Mouse (Mus musculus) CH12.LX (cell line): ENCODE data around the gene Ebf1.
A peak's percentile ranks its signal among the peaks of the same experiment; 100 is the strongest.

ENCODE experiments used
- CHD2 ChIP-seq: IDR thresholded peaks from 2 replicates; pipeline ENCODE4 v1.6.1; 2011; ENCODE audit warnings: low read length, improper control_type of control experiment
- CTCF ChIP-seq, 2 experiments: IDR thresholded peaks in 1 of 2; conservative IDR thresholded peaks in 1 of 2; 2 replicates each; pipeline ENCODE4 v1.5.1; 2011 to 2012; ENCODE audit warnings: low read depth in 2 of 2, low read length in 2 of 2, improper control_type of control experiment in 1 of 2, inconsistent platforms in 1 of 2, mild to moderate bottlenecking in 1 of 2, moderate library complexity in 1 of 2
- ELF1 ChIP-seq: IDR thresholded peaks from 2 replicates; pipeline ENCODE4 v1.6.1; 2014; ENCODE audit warnings: low read depth, mild to moderate bottlenecking, inconsistent platforms, low read length, improper control_type of control experiment
- EP300 ChIP-seq: IDR thresholded peaks from 2 replicates; pipeline ENCODE4 v1.6.1; 2011; ENCODE audit warnings: low read length, improper control_type of control experiment
- KAT2A ChIP-seq: IDR thresholded peaks from 2 replicates; pipeline ENCODE4 v1.6.1; 2012; ENCODE audit warnings: low read length, improper control_type of control experiment, inconsistent platforms; ENCODE audit not compliant: insufficient replicate concordance
- POLR2A ChIP-seq: IDR thresholded peaks from 2 replicates; pipeline ENCODE4 v1.6.1; 2011; ENCODE audit warnings: low read depth, mild to moderate bottlenecking, improper control_type of control experiment, low read length
- ZNF384 ChIP-seq: IDR thresholded peaks from 2 replicates; pipeline ENCODE4 v1.6.1; 2012; ENCODE audit warnings: low read depth, low read length, improper control_type of control experiment, inconsistent platforms

GRCm38 (mm10) chr11:44949140-44949539 lies 332.0 kb downstream of the Ebf1 start:
- TF ChIP-seq ZNF384 (no peak), POLR2A (no peak), ELF1 (no peak), EP300 (peak; percentile 85), CTCF (conservative IDR thresholded peaks at IDR 0.05 in 1 of 2, IDR thresholded peaks at IDR 0.05 in 1 of 2; ENCODE audit: low read depth in 2 of 2, low read length in 2 of 2) (no peak), CHD2 (no peak), KAT2A (no peak)
